In genomic region chr5:142668556-142669263, GRCm38 (mm10) we compare ENCODE assay signal across 24 mouse cellular contexts. TPM values are rescaled to one million over a fixed set of nuclear protein-coding genes. Genes with fewer than 3 reads are reported as not detected.
A peak's percentile ranks its signal among the peaks of the same experiment; 100 is the strongest.
DNase-seq lines count a peak whose midpoint lies in the region; ATAC-seq and TF ChIP-seq lines count a peak whose summit lies in the region.
"Had no signal": no experiment of that assay in that cellular context is flagged by ENCODE, and none has a peak within 500 bp of the region (broad histone marks: within the 10 kb centered on the region; RNA-seq: fewer than 3 reads in every experiment).

No protein-coding gene starts in this region.

- H3K36me3 ChIP-seq in hindbrain, embryonic 13.5 days = peaks cover 74% of the 10 kb centered on the region
- peaks cover 40% of the 10 kb centered on the region for H3K36me3 ChIP-seq in hindbrain, postnatal 0 days (ENCODE audit: insufficient read depth, low read length)
- H3K36me3 ChIP-seq in ES-Bruce4 (ENCODE audit: control insufficient read depth, insufficient read depth, low read length, poor library complexity, severe bottlenecking) (peaks cover 18% of the 10 kb centered on the region), ES-E14 (ENCODE audit: control insufficient read depth, insufficient read depth, low read length, poor library complexity, severe bottlenecking) (peaks cover 35% of the 10 kb centered on the region)

- peak; percentile 81 for TF ChIP-seq EP300 in ES-Bruce4 (IDR thresholded peaks at IDR 0.05; ENCODE audit: insufficient read depth, low read depth, low read length)

- no peak for TF ChIP-seq POLR2A in ES-Bruce4 (IDR thresholded peaks at IDR 0.05; ENCODE audit: insufficient read depth, low read length)

- no peak for DNase-seq in hindbrain, postnatal 0 days (ENCODE audit: low spot score)
- DNase-seq in ES-E14 (ENCODE audit: low read depth, low spot score) (no peak), liver (no peak)
- DNase-seq in thymus, postnatal 4 days = no peak
- DNase-seq: adrenal gland, adult 2 months; adrenal gland, postnatal 14 days; cerebellum, adult 11 months; cerebellum, adult 2 months; cerebellum, adult 9-11 months; gastrocnemius, postnatal 25 days; heart, adult 18-20 months; heart, postnatal 14 days; heart, postnatal 4 days; kidney, adult 11 months had no signal

- no peak overlapping the region for H3K27ac ChIP-seq in hindbrain, embryonic 13.5 days
- H3K27ac ChIP-seq in hindbrain, postnatal 0 days = no peak overlapping the region
- H3K27ac ChIP-seq in ES-Bruce4 (ENCODE audit: insufficient read depth, low read length) (peak overlapping the region; percentile 95), ES-E14 (ENCODE audit: insufficient read depth, low read depth, low read length, poor library complexity, severe bottlenecking) (peak overlapping the region; percentile 94)
- H3K27ac ChIP-seq: forebrain, embryonic 10.5 days; forebrain, embryonic 15.5 days; heart, embryonic 10.5 days; heart, embryonic 13.5 days; hindbrain, embryonic 15.5 days; intestine, embryonic 15.5 days had no signal

- H3K4me1 ChIP-seq in hindbrain, embryonic 13.5 days (replicated peaks) = peaks cover 11% of the 10 kb centered on the region; the same call in 1 of the 2 replicates
- no peaks in the 10 kb centered on the region for H3K4me1 ChIP-seq in hindbrain, postnatal 0 days (ENCODE audit: insufficient read depth, low read length)
- H3K4me1 ChIP-seq in ES-Bruce4 (ENCODE audit: control insufficient read depth, insufficient read depth, low read length) (peaks cover 16% of the 10 kb centered on the region), ES-E14 (ENCODE audit: control insufficient read depth in 2 of 2, insufficient read depth in 2 of 2, low read length in 2 of 2, poor library complexity in 1 of 2) (peaks cover 12 to 42% of the 10 kb centered on the region in 2 experiments)
- H3K4me1 ChIP-seq: forebrain, embryonic 10.5 days; forebrain, embryonic 15.5 days; heart, embryonic 10.5 days; heart, embryonic 13.5 days; hindbrain, embryonic 15.5 days; intestine, embryonic 15.5 days had no signal

- WGBS in hindbrain, embryonic 13.5 days = 88% methylated on average over 11 of the region's 11 CpGs
- WGBS in hindbrain, postnatal 0 days = 90% methylated on average over 11 of the region's 11 CpGs

- H3K9ac ChIP-seq in hindbrain, embryonic 13.5 days = 0 out of 2 replicates have a peak overlapping the region, but pooled peaks have one; percentile 5
- no peak overlapping the region for H3K9ac ChIP-seq in hindbrain, postnatal 0 days (replicated peaks; ENCODE audit: low read length)
- no peak overlapping the region for H3K9ac ChIP-seq in ES-Bruce4 (ENCODE audit: low read depth, poor library complexity, severe bottlenecking)
- peak overlapping the region; percentile 43 for H3K9ac ChIP-seq in ES-E14 (ENCODE audit: insufficient read depth, low read depth, low read length, poor library complexity, severe bottlenecking)
- H3K9ac ChIP-seq: forebrain, embryonic 15.5 days; heart, embryonic 13.5 days; hindbrain, embryonic 15.5 days; intestine, embryonic 15.5 days had no signal

- no peak overlapping the region for H3K4me2 ChIP-seq in hindbrain, embryonic 13.5 days
- no peak overlapping the region for H3K4me2 ChIP-seq in hindbrain, postnatal 0 days (ENCODE audit: low read depth, low read length)
- H3K4me2 ChIP-seq: forebrain, embryonic 15.5 days; heart, embryonic 13.5 days; hindbrain, embryonic 15.5 days; intestine, embryonic 15.5 days had no signal

- ATAC-seq in hindbrain, embryonic 13.5 days (ENCODE audit: low FRiP score) = no peak
- ATAC-seq in hindbrain, postnatal 0 days = no peak
- ATAC-seq: CD4-positive, CD25-positive, alpha-beta regulatory T cell, adult 4 months; forebrain, embryonic 15.5 days; intestine, embryonic 15.5 days had no signal

- no peaks in the 10 kb centered on the region for H3K9me3 ChIP-seq in hindbrain, embryonic 13.5 days
- no peaks in the 10 kb centered on the region for H3K9me3 ChIP-seq in hindbrain, postnatal 0 days (ENCODE audit: low read length)
- H3K9me3 ChIP-seq in ES-Bruce4 (replicated peaks; ENCODE audit: control insufficient read depth, insufficient read depth, low read length, poor library complexity, severe bottlenecking) (no peaks in the 10 kb centered on the region), ES-E14 (ENCODE audit: control insufficient read depth, insufficient read depth, low read depth, low read length) (no peaks in the 10 kb centered on the region)
- H3K9me3 ChIP-seq: forebrain, embryonic 10.5 days; forebrain, embryonic 15.5 days; heart, embryonic 10.5 days; heart, embryonic 13.5 days; hindbrain, embryonic 15.5 days; intestine, embryonic 15.5 days had no signal

- H3K27me3 ChIP-seq in hindbrain, embryonic 13.5 days = no peaks in the 10 kb centered on the region
- H3K27me3 ChIP-seq in hindbrain, postnatal 0 days (ENCODE audit: insufficient read depth, low read length) = no peaks in the 10 kb centered on the region
- no peaks in the 10 kb centered on the region for H3K27me3 ChIP-seq in ES-Bruce4 (ENCODE audit: control insufficient read depth, insufficient read depth, low read length, poor library complexity, severe bottlenecking)
- H3K27me3 ChIP-seq: forebrain, embryonic 15.5 days; heart, embryonic 13.5 days; hindbrain, embryonic 15.5 days; intestine, embryonic 15.5 days had no signal

- in situ Hi-C loops in ES-E14 (cut with MboI; ENCODE audit: low sequenced_read_pairs in 2 of 2, unreplicated experiment in 2 of 2) = no loop called here

- H3K4me3 ChIP-seq in hindbrain, embryonic 13.5 days = no peak overlapping the region
- H3K4me3 ChIP-seq in hindbrain, postnatal 0 days (ENCODE audit: low read length) = no peak overlapping the region
- no peak overlapping the region for H3K4me3 ChIP-seq in ES-Bruce4 (ENCODE audit: low read depth, low read length)
- peak overlapping the region in 1 of 2 experiments; percentile 8; a peak in 1 of 4 replicates for H3K4me3 ChIP-seq in ES-E14 (ENCODE audit: insufficient read depth in 1 of 2, low read depth in 1 of 2, low read length in 2 of 2, poor library complexity in 1 of 2, severe bottlenecking in 1 of 2)
- H3K4me3 ChIP-seq: forebrain, embryonic 10.5 days; forebrain, embryonic 15.5 days; heart, embryonic 10.5 days; heart, embryonic 13.5 days; hindbrain, embryonic 15.5 days; intestine, embryonic 15.5 days had no signal

- TF ChIP-seq CTCF in hindbrain, postnatal 0 days (IDR thresholded peaks at IDR 0.05; ENCODE audit: low read depth) = no peak
- TF ChIP-seq CTCF in ES-Bruce4 (IDR thresholded peaks at IDR 0.05; ENCODE audit: low read depth, low read length) = no peak

TF ChIP-seq in ES-E14, 5 proteins besides CTCF, POLR2A, EP300 and RAD21:
- TF ChIP-seq HCFC1 (IDR thresholded peaks at IDR 0.05; ENCODE audit: borderline replicate concordance, insufficient read depth, low read length) = no peak
- no peak for TF ChIP-seq CHD2 (IDR thresholded peaks at IDR 0.05; ENCODE audit: low read depth, low read length)
- no peak for TF ChIP-seq ZNF384 (IDR thresholded peaks at IDR 0.05; ENCODE audit: low read depth, low read length)
- no peak for TF ChIP-seq ZC3H11A (IDR thresholded peaks at IDR 0.05; ENCODE audit: borderline replicate concordance, low read depth, low read length)
- no peak for TF ChIP-seq MAFK (IDR thresholded peaks at IDR 0.05; ENCODE audit: insufficient read depth, low read depth, low read length)

RNA-seq across cellular contexts. Expression of gene Slc29a4, which starts 23.6 kb away (rescaled TPM):
- polyA plus RNA-seq in hindbrain, embryonic 13.5 days (2015; fragmentation: Nextera tagmentation; extraction: Ambion mirVana) = 77.3 and 77.9 TPM in 2 replicates
- 77.1 and 80.1 TPM in 2 replicates for total RNA-seq in hindbrain, postnatal 0 days (2014; rRNA removed)
- polyA plus RNA-seq in hindbrain, postnatal 0 days (2015; fragmentation: Nextera tagmentation; extraction: Ambion mirVana) = 61.4 and 67.1 TPM in 2 replicates
- 9.5 and 9.9 TPM in 2 replicates for polyA plus RNA-seq in ES-Bruce4 (2011; ENCODE audit: insufficient read depth, insufficient read length, low read depth, missing spikeins)
- total RNA-seq in ES-E14 (2012; rRNA removed) = 9.4 and 13.5 TPM in 2 replicates
- total RNA-seq: common myeloid progenitor, adult 5-6 weeks had no signal

RNA-seq across cellular contexts. Expression of gene Wipi2, which starts 41.2 kb away (rescaled TPM):
- 44.4 and 44.5 TPM in 2 replicates for polyA plus RNA-seq in hindbrain, embryonic 13.5 days (2015; fragmentation: Nextera tagmentation; extraction: Ambion mirVana)
- total RNA-seq in hindbrain, postnatal 0 days (2014; rRNA removed) = 57.3 and 76.5 TPM in 2 replicates
- polyA plus RNA-seq in hindbrain, postnatal 0 days (2015; fragmentation: Nextera tagmentation; extraction: Ambion mirVana) = 40.0 and 43.3 TPM in 2 replicates
- polyA plus RNA-seq in ES-Bruce4 (2011; ENCODE audit: insufficient read depth, insufficient read length, low read depth, missing spikeins) = 50.6 and 55.0 TPM in 2 replicates
- 62.4 and 69.7 TPM in 2 replicates for total RNA-seq in ES-E14 (2012; rRNA removed)

Comparison
In these comparisons a context has a peak if more than half of its experiments do, and no peak if none do; other contexts are left out.
1. H3K9ac ChIP-seq: peak in hindbrain, embryonic 13.5 days (single experiment) and ES-E14 (single experiment); none in hindbrain, postnatal 0 days (single experiment) and ES-Bruce4 (single experiment).
2. H3K27ac ChIP-seq: peak in ES-Bruce4 (single experiment) and ES-E14 (single experiment); none in hindbrain, embryonic 13.5 days (single experiment) and hindbrain, postnatal 0 days (single experiment).